Mouse (Mus musculus): ENCODE data around the gene Insl3. TPM values are rescaled to one million over a fixed set of nuclear protein-coding genes. Genes with fewer than 3 reads are reported as not detected.

The Insl3 gene
- total RNA-seq, 2 experiments from 2014 or later = 1.4 TPM; not detected in 1

- no peak overlapping the region for H3K4me3 ChIP-seq
- H3K27ac ChIP-seq = no peak overlapping the region
- DNase-seq = no peak
- TF ChIP-seq CTCF (IDR thresholded peaks at IDR 0.05) = no peak
- intact Hi-C loops (cut with DNase I) = no loop called here
Observed at GRCm38 (mm10) chr8:71670198-71670597, 18.8 kb upstream of the Insl3 start.

GRCm38 (mm10) chr8:71670621-71671548, 18.1 kb upstream of the Insl3 start:
- H3K27ac ChIP-seq = no peak overlapping the region
- no peak for TF ChIP-seq CTCF (IDR thresholded peaks at IDR 0.05)
- intact Hi-C loops (cut with DNase I) = no loop called here
- no peak for DNase-seq
- peak overlapping the region; percentile 69 for H3K4me3 ChIP-seq

- TF ChIP-seq CTCF (IDR thresholded peaks at IDR 0.05) = no peak
- H3K27ac ChIP-seq = peak within 1 kb of the TSS; percentile 69
Observed at GRCm38 (mm10) chr8:71671549-71671965, 17.5 kb upstream of the Insl3 start, which contains the start of gene Unc13a. TSS of gene Unc13a (minus strand) at chr8:71671757.

DNA sequence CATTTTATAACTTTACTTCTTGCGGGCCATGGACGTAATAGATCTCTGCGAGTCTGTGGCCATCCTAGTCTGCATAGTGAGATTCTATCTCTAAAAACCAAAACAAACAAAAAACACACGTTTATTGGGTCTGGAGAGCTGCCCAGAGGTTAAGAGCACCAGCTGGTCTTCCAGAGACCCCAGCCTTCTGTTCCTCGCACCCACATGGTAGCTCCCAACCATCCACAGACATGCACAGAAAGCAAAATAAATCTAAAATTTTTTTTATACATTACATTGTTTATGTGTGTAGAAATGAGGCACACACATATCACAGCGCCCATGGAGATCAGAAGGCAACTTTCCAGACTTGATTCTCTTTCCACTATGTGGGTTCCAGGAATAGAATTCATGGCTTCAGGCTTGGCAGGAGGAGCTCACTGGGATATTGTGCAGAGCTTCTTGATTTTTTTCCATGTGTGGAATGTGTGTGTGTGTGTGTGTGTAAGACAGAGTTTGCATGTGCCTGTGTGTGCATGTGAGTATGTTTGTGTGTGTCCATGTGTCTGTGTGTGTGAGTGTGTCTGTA, 16.8 kb upstream of the Insl3 start:
- intact Hi-C loops (cut with DNase I) = no loop called here
- DNase-seq = no peak
- TF ChIP-seq CTCF (IDR thresholded peaks at IDR 0.05) = no peak
- Histone ChIP-seq H3K4me3 (peak overlapping the region; percentile 69), H3K27ac (peak overlapping the region; percentile 69)

More at GRCm38 (mm10) chr8:71671549-71671965, 17.5 kb upstream of the Insl3 start, which contains the start of gene Unc13a:
- intact Hi-C loops (cut with DNase I) = no loop called here
- peak; percentile 94 for DNase-seq
- H3K4me3 ChIP-seq = peak within 1 kb of the TSS; percentile 69

DNA sequence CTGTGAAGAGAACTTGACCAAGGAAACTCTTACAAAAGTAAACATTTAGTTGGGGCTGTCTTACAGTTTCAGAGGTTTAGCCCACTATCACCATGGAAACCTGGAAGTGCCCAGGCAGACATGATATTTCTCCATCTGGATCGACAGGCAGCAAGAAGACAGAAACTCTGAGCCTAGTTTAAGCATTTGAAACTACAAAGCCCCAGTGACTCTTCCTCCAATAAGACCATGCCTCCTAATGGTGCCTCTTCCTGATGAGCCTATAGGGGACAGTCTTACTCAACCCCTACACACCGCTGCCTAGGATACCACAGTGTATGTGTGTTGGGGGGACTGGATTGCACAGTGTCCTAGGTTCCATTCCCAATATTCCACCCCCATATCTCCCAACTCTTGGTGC, 14.9 kb upstream of the Insl3 start:
- DNase-seq = no peak
- H3K27ac ChIP-seq = no peak overlapping the region
- intact Hi-C loops (cut with DNase I) = no loop called here
- no peak for TF ChIP-seq CTCF (IDR thresholded peaks at IDR 0.05)
- H3K4me3 ChIP-seq = no peak overlapping the region

- Histone ChIP-seq H3K4me3 (peak overlapping the region; percentile 86), H3K27ac (peak overlapping the region; percentile 86)
- no peak for DNase-seq
- no peak for TF ChIP-seq CTCF (IDR thresholded peaks at IDR 0.05)
- intact Hi-C loops (cut with DNase I) = no loop called here
Observed at GRCm38 (mm10) chr8:71675456-71676019, 13.5 kb upstream of the Insl3 start.

DNA sequence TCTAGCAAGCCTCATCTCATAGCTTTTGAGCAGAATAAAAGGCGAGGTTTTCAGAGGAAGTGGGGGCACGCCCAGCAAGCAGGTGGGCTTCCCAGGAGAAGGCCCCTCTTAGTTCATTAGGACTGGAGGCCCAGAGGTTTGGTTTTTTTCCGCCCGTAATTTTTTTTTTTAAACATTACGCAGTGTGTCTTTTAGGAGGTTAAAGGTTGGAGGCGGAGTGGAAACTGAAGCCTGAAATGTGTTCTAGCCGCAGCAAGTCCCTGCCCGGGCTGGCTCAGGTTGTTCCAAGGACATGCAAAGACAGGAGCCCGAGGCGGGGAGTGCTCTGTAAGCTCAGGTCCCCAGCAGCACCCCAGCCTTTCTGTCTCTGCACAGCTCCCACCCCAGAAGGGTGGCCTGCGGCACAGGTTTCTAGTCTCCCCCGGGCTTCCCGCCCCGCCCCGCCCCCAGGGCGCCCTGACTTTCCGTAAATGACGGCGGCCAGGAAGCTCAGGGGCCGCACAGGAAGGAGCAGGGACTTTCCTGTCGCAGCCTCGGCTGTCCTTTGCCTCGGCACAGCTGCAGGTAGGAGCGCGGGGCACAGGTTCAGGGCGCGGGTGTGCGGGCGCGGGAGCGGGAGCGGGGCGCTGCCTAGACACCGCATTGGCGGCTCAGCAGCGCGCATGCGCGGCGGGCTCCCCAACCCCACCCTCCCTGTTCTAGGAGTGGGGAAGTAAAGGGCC, 12.8 kb upstream of the Insl3 start, which contains the start of gene Jak3:
Gene Jak3, plus strand, starts transcription at position 277 of the 722 bp plus-strand sequence.
- TF ChIP-seq CTCF (IDR thresholded peaks at IDR 0.05) = no peak
- Histone ChIP-seq H3K27ac (peak within 1 kb of the TSS; percentile 86), H3K4me3 (peak within 1 kb of the TSS; percentile 86)
- intact Hi-C loops (cut with DNase I) = no loop called here
- DNase-seq = peak; percentile 67

- intact Hi-C loops (cut with DNase I) = no loop called here
- TF ChIP-seq CTCF (IDR thresholded peaks at IDR 0.05) = no peak
- peak overlapping the region; percentile 86 for H3K27ac ChIP-seq
- H3K4me3 ChIP-seq = peak overlapping the region; percentile 86
- no peak for DNase-seq
Observed at GRCm38 (mm10) chr8:71676803-71677202, 12.2 kb upstream of the Insl3 start.

DNA sequence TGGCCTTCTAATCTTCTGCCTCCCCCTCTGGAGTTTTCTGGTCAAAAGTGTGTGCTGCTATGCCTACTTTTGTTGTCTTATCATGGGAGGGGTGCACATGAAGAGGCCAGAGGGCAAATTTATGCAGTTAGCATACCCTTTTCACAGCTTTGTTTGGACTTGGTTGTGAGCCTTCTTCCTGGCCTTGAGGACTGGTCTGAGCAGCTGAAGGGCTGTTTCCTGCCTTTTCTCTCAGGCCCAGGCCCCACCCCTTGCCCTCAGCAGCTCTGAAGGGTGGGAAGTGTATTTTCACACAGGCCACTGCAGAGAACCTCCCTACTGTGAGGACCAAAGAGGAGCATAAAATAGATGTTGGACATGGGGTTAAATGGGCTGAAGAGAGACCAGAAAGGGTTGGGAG, 11.5 kb upstream of the Insl3 start:
- TF ChIP-seq CTCF (IDR thresholded peaks at IDR 0.05) = no peak
- intact Hi-C loops (cut with DNase I) = no loop called here
- Histone ChIP-seq H3K4me3 (peak overlapping the region; percentile 86), H3K27ac (peak overlapping the region; percentile 86)
- DNase-seq = no peak

DNA sequence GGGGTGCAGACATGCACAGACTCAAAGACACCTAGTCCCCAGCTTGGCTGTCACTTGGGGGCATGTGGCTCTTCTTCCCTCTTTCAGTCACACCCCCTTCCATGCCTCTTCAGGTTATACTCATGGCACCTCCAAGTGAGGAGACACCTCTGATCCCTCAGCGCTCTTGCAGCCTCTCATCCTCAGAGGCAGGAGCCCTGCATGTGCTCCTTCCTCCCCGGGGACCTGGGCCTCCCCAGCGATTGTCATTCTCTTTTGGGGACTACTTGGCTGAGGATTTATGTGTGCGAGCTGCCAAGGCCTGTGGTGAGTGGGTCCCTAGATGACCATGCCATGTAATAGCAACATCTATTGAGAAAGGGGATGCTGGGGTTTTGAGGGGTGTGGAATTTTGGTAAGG, 10.8 kb upstream of the Insl3 start:
- no peak overlapping the region; the same call in 1 of the 2 replicates for H3K27ac ChIP-seq
- intact Hi-C loops (cut with DNase I) = no loop called here
- H3K4me3 ChIP-seq = no peak overlapping the region; the same call in 1 of the 2 replicates
- no peak for TF ChIP-seq CTCF (IDR thresholded peaks at IDR 0.05)
- DNase-seq = no peak

- Histone ChIP-seq H3K27ac (no peak overlapping the region), H3K4me3 (peak overlapping the region; percentile 56)
- intact Hi-C loops (cut with DNase I) = no loop called here
- no peak for DNase-seq
- TF ChIP-seq CTCF (IDR thresholded peaks at IDR 0.05) = no peak
Observed at GRCm38 (mm10) chr8:71679116-71679515, 9.9 kb upstream of the Insl3 start.

DNA sequence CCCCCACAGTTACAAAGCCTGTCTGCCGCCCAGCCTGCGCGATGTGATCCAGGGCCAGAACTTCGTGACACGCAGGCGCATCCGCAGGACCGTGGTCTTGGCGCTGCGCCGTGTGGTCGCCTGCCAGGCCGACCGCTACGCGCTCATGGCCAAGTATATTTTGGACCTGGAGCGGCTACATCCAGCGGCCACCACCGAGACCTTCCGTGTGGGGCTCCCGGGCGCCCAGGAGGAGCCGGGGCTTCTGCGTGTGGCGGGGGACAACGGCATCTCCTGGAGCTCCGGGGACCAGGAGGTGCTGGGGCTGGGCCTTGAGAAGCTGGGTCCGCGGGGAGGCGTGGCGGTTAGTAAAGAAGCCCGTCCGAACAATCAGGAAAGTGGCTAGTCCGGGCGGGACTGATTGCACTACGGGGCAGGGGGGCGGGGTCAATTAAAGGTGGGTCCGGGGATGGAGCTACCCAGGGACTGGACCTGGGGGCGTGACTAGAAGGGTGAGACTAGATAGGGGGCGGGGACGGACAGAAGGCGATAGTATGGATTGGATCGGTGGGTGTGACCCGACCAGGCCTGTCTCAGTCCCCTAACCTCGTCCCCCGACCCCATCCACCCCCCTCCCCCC, 9.4 kb upstream of the Insl3 start:
- peak; percentile 57 for DNase-seq
- intact Hi-C loops (cut with DNase I) = no loop called here
- TF ChIP-seq CTCF (IDR thresholded peaks at IDR 0.05) = no peak
- Histone ChIP-seq H3K4me3 (peak overlapping the region; percentile 56), H3K27ac (no peak overlapping the region)

Data from gastrocnemius, adult 2 months (tissue).